Mouse (Mus musculus): ENCODE data around the gene Fam90a1a. TPM values are rescaled to one million over a fixed set of nuclear protein-coding genes. Genes with fewer than 3 reads are reported as not detected.

The Fam90a1a gene
- polyA plus RNA-seq, 1 experiment from 2014 or later, result not detected

DNA sequence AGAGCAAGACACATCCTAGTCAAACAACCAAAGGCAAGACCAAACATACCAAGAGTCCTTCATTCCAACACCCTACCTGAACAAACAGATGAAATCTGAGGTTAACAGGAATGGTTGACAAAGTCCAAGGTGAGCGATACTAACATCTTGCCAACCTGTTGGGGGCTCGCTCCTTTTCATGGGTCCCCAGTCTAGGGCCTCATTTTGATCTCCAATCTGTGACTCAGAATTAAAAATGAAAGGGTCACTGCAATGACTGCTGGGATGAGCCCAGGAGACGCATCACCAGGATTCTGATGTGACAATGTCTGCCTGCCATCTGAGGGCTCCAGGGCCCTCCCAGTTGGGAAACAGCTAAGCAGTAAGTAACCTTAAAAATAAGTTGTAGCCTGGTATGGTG is 11.0 kb downstream of the Fam90a1a start, which contains the start of gene Ccdc70:
Gene Ccdc70, plus strand, starts transcription at position 301 of the 400 bp plus-strand sequence.
- no peak within 1 kb of the TSS for H3K4me2 ChIP-seq
- no peak for DNase-seq
- H3K27me3 ChIP-seq, result no peaks in the 10 kb centered on the region
- no peak within 1 kb of the TSS for H3K27ac ChIP-seq
- no peak for ATAC-seq (ENCODE audit: low read depth)
- no peak within 1 kb of the TSS for H3K9ac ChIP-seq
- WGBS (ENCODE audit: insufficient replicate concordance), result 56% methylated on average over 3 of the region's 3 CpGs
- H3K36me3 ChIP-seq, result no peaks in the 10 kb centered on the region
- no peak within 1 kb of the TSS for H3K4me3 ChIP-seq (replicated peaks)
- H3K4me1 ChIP-seq (replicated peaks), result no peaks in the 10 kb centered on the region
- H3K9me3 ChIP-seq (replicated peaks), result no peaks in the 10 kb centered on the region

DNA sequence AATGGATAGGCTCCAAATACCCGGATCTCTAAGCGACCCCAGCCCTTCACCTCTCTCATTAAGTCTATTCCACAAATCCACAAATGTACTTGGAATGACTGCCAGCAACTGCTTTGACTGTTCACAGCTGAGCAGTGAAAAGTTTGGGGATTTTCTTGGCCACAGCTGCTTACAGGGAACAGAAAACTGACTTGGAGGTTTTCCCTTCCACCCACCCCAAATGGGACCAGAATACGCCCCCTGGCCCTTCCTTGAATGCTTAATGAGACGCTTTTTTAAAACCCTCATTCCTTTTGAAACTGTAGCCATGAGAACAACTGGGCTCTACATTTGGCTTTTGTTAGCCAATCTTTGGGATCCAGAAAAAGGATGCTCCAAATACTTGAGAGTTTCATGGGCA is 19.7 kb downstream of the Fam90a1a start:
- H3K27me3 ChIP-seq, result no peaks in the 10 kb centered on the region
- no peaks in the 10 kb centered on the region for H3K36me3 ChIP-seq
- 45% methylated on average over 4 of the region's 4 CpGs for WGBS (ENCODE audit: insufficient replicate concordance)
- H3K9me3 ChIP-seq (replicated peaks), result no peaks in the 10 kb centered on the region
- H3K27ac ChIP-seq, result no peak overlapping the region
- H3K9ac ChIP-seq, result no peak overlapping the region
- H3K4me2 ChIP-seq, result no peak overlapping the region
- ATAC-seq (ENCODE audit: low read depth) (no peak), DNase-seq (no peak)
- no peaks in the 10 kb centered on the region for H3K4me1 ChIP-seq (replicated peaks)
- H3K4me3 ChIP-seq (replicated peaks), result no peak overlapping the region

DNA sequence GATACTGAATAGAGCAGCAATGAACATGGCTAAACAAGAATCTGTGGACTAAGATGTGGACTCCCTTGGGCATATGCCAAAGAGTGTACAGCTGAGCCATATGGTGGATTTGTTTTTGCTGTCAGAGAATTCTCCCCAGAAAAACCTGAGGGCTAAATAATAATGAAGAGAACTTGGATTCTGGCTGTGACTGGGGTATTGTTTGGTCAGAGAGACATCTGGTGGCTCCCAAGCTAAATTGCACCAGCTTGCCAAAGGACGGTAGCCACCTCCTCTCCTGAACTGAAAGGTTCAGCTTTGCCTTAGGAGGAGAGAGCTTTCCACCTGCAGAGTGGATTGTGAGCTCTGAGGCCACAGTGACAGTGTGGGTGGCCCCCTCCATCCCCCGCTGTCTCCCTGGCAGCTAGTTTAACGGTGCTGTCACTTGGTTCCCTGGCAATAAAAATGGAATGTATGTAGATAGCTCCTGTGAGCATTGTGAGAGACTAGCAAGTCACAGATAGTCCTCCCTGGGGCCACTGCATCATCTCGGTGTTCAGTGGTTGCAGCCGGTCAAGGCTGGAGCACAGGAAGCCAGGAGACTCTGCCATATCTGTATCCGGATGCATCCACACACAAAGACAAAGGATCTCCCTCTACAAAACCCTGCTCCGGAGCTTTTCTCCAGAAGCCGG is 23.3 kb downstream of the Fam90a1a start:
- 54% methylated on average over 8 of the region's 8 CpGs for WGBS (ENCODE audit: insufficient replicate concordance)
- Histone ChIP-seq H3K27me3 (no peaks in the 10 kb centered on the region), H3K9me3 (replicated peaks) (no peaks in the 10 kb centered on the region), H3K36me3 (no peaks in the 10 kb centered on the region), H3K9ac (no peak overlapping the region), H3K4me2 (no peak overlapping the region), H3K4me1 (replicated peaks) (no peaks in the 10 kb centered on the region), H3K4me3 (replicated peaks) (no peak overlapping the region), H3K27ac (no peak overlapping the region)
- ATAC-seq (ENCODE audit: low read depth) (no peak), DNase-seq (no peak)

DNA sequence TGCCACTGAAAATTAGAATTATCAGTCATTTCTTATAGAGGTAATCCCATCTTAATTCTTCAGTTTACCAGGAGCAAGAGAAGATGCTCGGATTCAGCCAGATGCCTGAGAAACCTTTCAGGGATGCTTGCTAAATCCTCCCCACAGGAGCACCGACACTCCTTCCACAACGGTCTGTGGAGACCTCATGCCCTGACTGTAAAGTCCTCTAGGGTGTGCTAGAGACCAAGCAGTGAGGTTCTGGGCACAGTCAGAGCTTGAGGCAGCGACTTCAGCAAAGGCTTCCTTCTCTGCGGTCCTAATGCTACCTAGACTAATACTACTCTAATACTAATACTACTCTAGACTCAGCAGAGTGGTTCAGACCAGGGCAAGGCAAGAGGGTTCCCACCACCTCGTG is 33.7 kb downstream of the Fam90a1a start:
- 22% methylated on average over 6 of the region's 6 CpGs for WGBS (ENCODE audit: insufficient replicate concordance)
- ATAC-seq (ENCODE audit: low read depth) (no peak), DNase-seq (no peak)

DNA sequence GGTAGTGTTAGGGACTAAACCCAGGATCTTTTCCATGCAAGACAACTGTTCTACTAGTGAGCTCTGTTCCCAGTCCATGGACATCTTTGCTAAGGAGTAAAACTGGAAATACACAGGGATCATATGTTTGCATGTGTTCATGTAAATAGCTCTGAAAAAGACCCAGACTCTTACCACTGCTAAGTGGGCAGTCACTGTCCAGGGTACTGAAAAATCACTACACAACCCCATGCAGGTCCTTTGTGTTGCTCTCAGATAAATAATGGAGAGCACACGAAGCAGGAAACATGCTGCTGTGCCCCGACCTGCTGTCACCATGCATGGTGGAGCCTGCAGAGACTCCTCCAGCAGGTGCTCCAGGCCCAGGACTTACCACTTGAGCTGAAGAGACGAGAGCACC is 36.7 kb downstream of the Fam90a1a start:
- DNase-seq (no peak), ATAC-seq (ENCODE audit: low read depth) (no peak)
- H3K4me1 ChIP-seq (replicated peaks), result no peaks in the 10 kb centered on the region
- H3K36me3 ChIP-seq, result peaks cover 85% of the 10 kb centered on the region
- H3K27ac ChIP-seq, result no peak overlapping the region
- no peak overlapping the region for H3K9ac ChIP-seq
- WGBS (ENCODE audit: insufficient replicate concordance), result 41% methylated on average over 3 of the region's 3 CpGs
- no peak overlapping the region for H3K4me2 ChIP-seq
- no peak overlapping the region for H3K4me3 ChIP-seq (replicated peaks)
- H3K9me3 ChIP-seq (replicated peaks), result no peaks in the 10 kb centered on the region
- H3K27me3 ChIP-seq, result no peaks in the 10 kb centered on the region

More for the DNA sequence above, 33.7 kb downstream of the Fam90a1a start:
- Histone ChIP-seq H3K9me3 (replicated peaks) (no peaks in the 10 kb centered on the region), H3K27me3 (no peaks in the 10 kb centered on the region), H3K4me2 (no peak overlapping the region), H3K9ac (no peak overlapping the region), H3K4me1 (replicated peaks) (no peaks in the 10 kb centered on the region), H3K27ac (no peak overlapping the region), H3K4me3 (replicated peaks) (no peak overlapping the region), H3K36me3 (peaks cover 69% of the 10 kb centered on the region)

DNA sequence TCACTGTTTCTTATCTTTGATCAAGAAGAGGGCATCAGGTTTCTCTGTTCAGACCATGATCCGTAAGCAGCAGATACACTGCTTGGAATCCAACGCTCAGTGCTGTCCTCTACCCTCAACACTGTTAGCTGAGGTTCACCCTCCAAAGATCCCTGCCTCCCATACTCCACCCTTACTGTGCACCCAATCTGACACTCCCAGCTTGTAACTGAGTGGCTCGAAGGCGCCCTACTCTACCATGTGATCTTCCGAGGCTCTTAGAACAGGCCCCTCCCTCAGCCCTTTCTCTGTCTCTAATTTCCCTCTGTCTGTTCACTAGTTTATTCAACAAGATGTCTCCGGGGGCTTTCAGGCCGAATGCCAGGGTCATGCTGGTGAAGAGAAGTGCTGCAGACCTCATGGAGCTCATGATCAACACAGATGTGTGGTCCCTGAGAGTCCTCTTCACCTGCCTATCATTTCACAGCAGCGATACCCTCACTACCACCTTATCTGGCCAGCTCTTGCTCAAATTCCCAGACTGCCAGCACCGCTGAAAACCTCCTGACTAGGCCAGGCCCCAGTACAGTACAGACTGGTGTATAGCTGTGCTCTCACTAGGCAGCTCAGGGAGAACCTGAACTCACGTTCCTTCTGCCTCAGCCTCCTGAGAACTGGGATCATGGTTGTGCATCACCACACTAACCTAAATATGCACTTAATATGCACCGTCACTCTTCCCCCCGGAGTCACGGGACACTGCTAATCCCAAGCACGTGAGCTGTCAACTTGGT is 46.4 kb downstream of the Fam90a1a start:
- DNase-seq, result no peak
- H3K4me3 ChIP-seq (replicated peaks), result no peak overlapping the region
- no peak overlapping the region for H3K9ac ChIP-seq
- H3K36me3 ChIP-seq, result peaks cover 87% of the 10 kb centered on the region
- ATAC-seq (ENCODE audit: low read depth), result peak; percentile 55; the same call in 1 of the 2 replicates
- no peak overlapping the region for H3K27ac ChIP-seq
- no peaks in the 10 kb centered on the region for H3K9me3 ChIP-seq (replicated peaks)
- H3K27me3 ChIP-seq, result no peaks in the 10 kb centered on the region
- 75% methylated on average over 14 of the region's 14 CpGs for WGBS (ENCODE audit: insufficient replicate concordance)
- no peaks in the 10 kb centered on the region for H3K4me1 ChIP-seq (replicated peaks)
- H3K4me2 ChIP-seq, result no peak overlapping the region

DNA sequence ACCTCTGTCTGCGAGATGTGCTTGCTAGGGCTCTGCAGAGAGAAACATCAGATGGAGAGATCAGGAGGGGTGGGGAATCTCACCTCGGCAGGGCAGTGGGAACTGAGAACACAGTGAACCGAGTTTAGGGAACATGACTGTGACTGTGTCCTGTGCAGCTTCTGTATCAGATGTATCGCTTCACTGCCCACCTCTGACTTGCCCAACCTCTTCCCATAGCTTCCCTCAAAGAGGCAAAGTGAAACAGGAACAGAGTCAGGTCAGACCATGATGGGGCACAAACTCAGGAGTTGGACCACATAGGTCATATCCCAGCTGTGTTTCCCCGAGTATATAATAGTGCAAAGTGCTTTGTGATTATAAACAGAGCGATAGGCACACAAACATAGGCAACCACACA is 47.9 kb downstream of the Fam90a1a start:
- Histone ChIP-seq H3K9me3 (replicated peaks) (no peaks in the 10 kb centered on the region), H3K27ac (no peak overlapping the region), H3K4me3 (replicated peaks) (no peak overlapping the region), H3K36me3 (peaks cover 88% of the 10 kb centered on the region), H3K4me1 (replicated peaks) (no peaks in the 10 kb centered on the region), H3K27me3 (no peaks in the 10 kb centered on the region), H3K4me2 (no peak overlapping the region), H3K9ac (no peak overlapping the region)
- no peak for ATAC-seq (ENCODE audit: low read depth)
- DNase-seq, result no peak
- WGBS (ENCODE audit: insufficient replicate concordance), result 69% methylated on average over 6 of the region's 6 CpGs

DNA sequence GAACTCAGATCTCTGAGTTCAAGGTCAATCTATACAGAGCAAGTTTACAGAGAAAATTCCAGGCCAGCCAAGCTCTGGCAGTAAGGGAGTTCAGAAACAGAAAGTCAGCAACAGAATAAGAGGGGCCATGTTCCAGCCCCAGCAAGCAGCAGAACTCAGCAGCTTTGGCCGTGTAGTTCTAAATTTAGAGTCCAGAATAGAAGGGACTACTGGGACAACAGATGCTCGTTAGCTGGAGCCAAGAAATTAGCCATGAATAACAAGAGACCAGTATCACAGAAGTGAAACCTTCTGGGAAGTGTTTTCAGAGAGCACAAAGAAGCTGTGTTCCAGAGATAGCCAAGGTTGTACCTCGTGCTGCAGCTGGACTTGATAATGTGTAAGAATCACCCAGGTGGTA is 50.9 kb downstream of the Fam90a1a start:
- 57% methylated on average over 3 of the region's 3 CpGs for WGBS (ENCODE audit: insufficient replicate concordance)
- Histone ChIP-seq H3K4me1 (replicated peaks) (no peaks in the 10 kb centered on the region), H3K9ac (no peak overlapping the region), H3K4me3 (replicated peaks) (no peak overlapping the region), H3K27me3 (no peaks in the 10 kb centered on the region), H3K36me3 (peaks cover 91% of the 10 kb centered on the region), H3K4me2 (no peak overlapping the region), H3K27ac (no peak overlapping the region), H3K9me3 (replicated peaks) (no peaks in the 10 kb centered on the region)
- DNase-seq (no peak), ATAC-seq (ENCODE audit: low read depth) (no peak)

DNA sequence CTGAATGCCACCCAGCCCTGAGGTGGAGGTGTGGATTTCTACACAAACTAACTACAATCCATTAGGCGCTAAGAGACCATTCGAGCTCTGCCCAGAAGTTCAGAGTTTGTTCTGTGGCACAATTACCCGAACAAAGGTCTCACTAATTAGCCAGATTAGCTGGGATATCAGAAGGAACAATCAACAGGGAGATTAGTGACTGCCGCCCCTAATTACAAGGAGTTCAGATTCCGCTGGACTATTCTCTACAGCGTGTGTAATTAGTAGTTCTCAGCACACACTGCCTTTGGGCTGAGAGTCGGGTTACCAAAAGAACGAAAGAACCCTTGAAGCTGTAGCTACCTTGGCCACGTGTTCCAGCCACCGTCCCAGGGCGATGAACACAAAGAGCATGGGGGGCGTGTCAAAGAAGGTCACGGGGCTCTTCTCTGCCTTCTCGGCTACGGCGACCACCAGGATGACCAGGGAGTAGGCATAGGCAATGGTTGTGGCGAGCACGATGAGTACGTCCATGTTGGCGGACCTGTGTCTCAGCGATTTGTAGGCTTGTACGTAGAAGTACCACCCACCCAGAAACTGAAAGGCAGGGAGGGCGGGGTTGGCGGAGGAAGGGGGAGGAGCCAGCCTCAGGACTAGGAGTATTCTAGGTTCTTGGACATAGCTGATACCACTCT is 54.7 kb downstream of the Fam90a1a start:
- WGBS (ENCODE audit: insufficient replicate concordance), result 73% methylated on average over 24 of the region's 24 CpGs
- H3K27me3 ChIP-seq, result no peaks in the 10 kb centered on the region
- peaks cover 95% of the 10 kb centered on the region for H3K36me3 ChIP-seq

More for the DNA sequence above, 54.7 kb downstream of the Fam90a1a start:
- DNase-seq (no peak), ATAC-seq (ENCODE audit: low read depth) (0 out of 2 replicates have a peak, but pooled peaks have one; percentile 23)
- Histone ChIP-seq H3K9ac (no peak overlapping the region), H3K4me3 (replicated peaks) (no peak overlapping the region), H3K9me3 (replicated peaks) (no peaks in the 10 kb centered on the region), H3K4me1 (replicated peaks) (no peaks in the 10 kb centered on the region), H3K4me2 (no peak overlapping the region), H3K27ac (no peak overlapping the region)
